Mouse (Mus musculus) forebrain, embryonic 11.5 days (tissue): ENCODE results near the gene Ppp1r9a. TPM values are rescaled to one million over a fixed set of nuclear protein-coding genes. Genes with fewer than 3 reads are reported as not detected.

Experiments
- polyA plus RNA-seq: library from polyadenylated mRNA; unstranded; fragments of >200 nt; fragmentation: Nextera tagmentation; extraction: Ambion mirVana; gene quantifications from 2 replicates; pipeline ENCODE4 v1.2.1, GENCODE M21; 2014

Gene Ppp1r9a
- polyA plus RNA-seq, 1 experiment from 2014 or later, result 29.2 TPM

Other genes with a start within 250 kb of the Ppp1r9a start
- gene Sgce, start 155.7 kb upstream of the Ppp1r9a start, polyA plus RNA-seq, result 57.1 and 59.3 TPM in 2 replicates
- gene Peg10, start 155.6 kb upstream of the Ppp1r9a start, polyA plus RNA-seq, result 17.5 and 19.0 TPM in 2 replicates